Mouse (Mus musculus) heart, postnatal 0 days (tissue): ENCODE measurements around the gene Slc25a22.

Experiments
- CTCF ChIP-seq: IDR thresholded peaks from 2 replicates; pipeline ENCODE4 v1.5.1; 2016; ENCODE audit warnings: antibody characterized with exemption, control low read depth, low read depth
- EP300 ChIP-seq: IDR thresholded peaks from 2 replicates; pipeline ENCODE4 v1.6.1; 2016; ENCODE audit warnings: antibody characterized with exemption, low read depth

GRCm38 (mm10) chr7:141417731-141418681, 19.7 kb downstream of the Slc25a22 start:
- peak; percentile 32; the same call in 1 of the 2 replicates for TF ChIP-seq CTCF
- TF ChIP-seq EP300 = no peak
